Mouse (Mus musculus) ovary, adult 10 weeks (tissue): ENCODE results near the gene Plxnc1. TPM values are rescaled to one million over a fixed set of nuclear protein-coding genes. Genes with fewer than 3 reads are reported as not detected.

Experiments
- polyA plus RNA-seq: library from polyadenylated mRNA; stranded (reverse); fragments of 350-450 nt; fragmentation: Illumina TruSeq; extraction: RNeasy Lipid Tissue Mini Kit (QIAGEN cat#74804); gene quantifications from one replicate; pipeline ENCODE4 v1.2.3, GENCODE M21; 2014

Plxnc1 gene
- polyA plus RNA-seq = 126 TPM

DNA sequence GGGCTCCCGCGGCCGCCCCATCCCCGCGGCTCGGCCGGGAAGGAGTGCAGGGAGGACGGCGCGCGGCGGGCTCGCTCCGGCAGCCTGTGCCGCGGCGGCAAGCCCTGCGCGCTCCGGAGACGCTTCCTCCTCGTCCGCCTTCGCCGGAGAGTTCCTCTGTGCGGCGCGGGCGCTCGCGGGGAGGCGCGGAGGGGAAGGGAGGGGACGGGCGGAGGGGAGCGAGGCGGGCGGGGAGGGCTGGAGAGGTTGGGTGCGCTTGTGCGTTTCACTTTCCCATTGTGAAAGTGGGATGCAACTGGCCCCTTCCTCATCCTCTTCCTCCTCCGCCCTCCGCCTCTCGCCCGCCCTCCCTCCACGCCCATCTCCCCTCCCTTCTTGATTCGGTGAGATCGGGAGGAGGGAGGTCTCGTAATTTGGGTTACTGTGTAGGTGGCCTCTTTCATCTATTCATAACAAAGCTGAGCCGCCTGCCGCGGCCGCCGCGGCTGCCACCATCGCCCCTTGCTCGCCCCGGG lies at the start of gene Plxnc1:
TSS of gene Plxnc1 (minus strand) at position 145 of the 515 bp plus-strand sequence.

